Mouse (Mus musculus) right cerebral cortex, postnatal 25 days (tissue): ENCODE results near the gene Gm26741.

Experiments used
- DNase-seq: peaks from one replicate; pipeline ENCODE4 v3.0.0; 2022

The Gm26741 gene

DNA sequence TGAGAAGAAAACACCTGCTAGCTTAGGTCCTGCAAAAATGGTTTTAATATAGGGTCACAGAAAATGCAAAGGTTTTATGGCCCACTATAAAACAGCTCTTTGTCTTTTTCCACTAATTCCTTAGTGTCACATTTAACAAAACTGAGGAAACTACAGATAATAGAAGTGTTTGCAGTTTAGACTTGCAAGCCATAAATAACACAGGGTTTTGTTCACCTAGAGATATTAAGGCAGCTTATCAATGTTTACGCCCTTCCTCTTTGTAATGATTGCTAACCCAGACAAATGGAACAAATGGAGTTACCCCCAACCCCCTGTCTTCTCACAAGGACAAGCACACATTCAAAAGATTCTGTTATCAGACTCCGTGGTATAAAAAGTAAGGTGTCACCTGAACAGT is 32.6 kb downstream of the Gm26741 start:
- DNase-seq, result no peak

GRCm38 (mm10) chr10:52396647-52397046 is 38.1 kb downstream of the Gm26741 start:
- DNase-seq, result no peak

GRCm38 (mm10) chr10:52398715-52399114 is 40.1 kb downstream of the Gm26741 start:
- no peak for DNase-seq

DNA sequence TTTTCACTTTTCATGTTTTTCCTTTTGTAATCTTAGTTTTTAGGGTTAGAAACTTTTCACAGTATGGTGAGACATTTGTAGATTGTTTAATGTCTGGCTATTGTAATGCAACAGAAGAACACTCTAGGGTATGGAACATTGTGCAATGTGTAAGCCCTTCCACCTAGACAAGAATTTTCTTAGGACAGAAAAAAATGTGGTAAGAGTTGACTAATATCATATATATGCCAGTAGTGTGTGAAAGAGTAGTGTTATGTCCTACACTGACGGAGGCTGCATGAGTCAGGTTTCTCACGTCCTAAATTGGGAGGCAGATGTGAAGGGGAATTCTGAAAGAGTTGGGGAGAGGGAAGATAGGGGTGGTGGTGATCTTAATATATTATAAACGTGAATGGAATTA is 41.2 kb downstream of the Gm26741 start:
- DNase-seq, result no peak

DNA sequence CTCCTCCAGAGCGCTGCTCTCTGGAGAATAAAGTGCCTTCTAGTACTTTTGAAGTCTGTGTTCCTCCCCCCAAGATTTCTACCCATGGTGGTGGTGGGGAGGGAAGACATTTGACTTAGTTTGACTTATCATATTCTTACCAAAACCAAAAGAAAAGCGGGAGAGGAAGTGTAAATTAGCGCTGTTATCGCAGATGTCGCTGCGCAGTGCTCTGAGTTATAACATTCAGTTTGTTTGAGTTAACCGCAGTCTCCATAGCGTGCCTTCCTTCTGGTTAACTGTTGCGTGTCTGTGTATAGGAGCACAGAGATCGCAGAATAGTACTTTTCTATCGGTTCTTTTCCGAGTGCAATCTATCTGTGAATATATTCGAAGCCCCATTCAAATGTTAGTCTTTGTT is 46.6 kb downstream of the Gm26741 start:
- no peak for DNase-seq

GRCm38 (mm10) chr10:52407526-52407925 is 49.0 kb downstream of the Gm26741 start:
- DNase-seq, result no peak
